Mouse (Mus musculus) c-Kit-positive CD71-positive TER-119-positive erythroid progenitor cells, embryonic 14.5 days (primary cell): ENCODE measurements at regions not wholly inside any gene's neighbourhood (a gene's known extent, or its start where the extent isn't known, plus 50 kb on each side); places are given as distances from the start of the nearest gene placed in this dataset.

Experiments
- DNase-seq: peaks from one replicate; pipeline ENCODE4 v3.0.0-alpha.2; 2013; ENCODE audit warnings: low spot score

- no peak for DNase-seq
Measured at GRCm38 (mm10) chr11:89147990-89148389, 74.3 kb downstream of the Gm525 start.

GRCm38 (mm10) chr11:89145281-89145945, 71.8 kb downstream of the Gm525 start:
- no peak for DNase-seq

GRCm38 (mm10) chr11:89142527-89143154, 69.0 kb downstream of the Gm525 start:
- no peak for DNase-seq
